Mouse (Mus musculus): ENCODE data around the gene Hcar1. TPM values are rescaled to one million over a fixed set of nuclear protein-coding genes. Genes with fewer than 3 reads are reported as not detected.

The Hcar1 gene
- not detected for polyA plus RNA-seq (2014; fragmentation: Illumina TruSeq; extraction: RNeasy Lipid Tissue Mini Kit (QIAGEN cat#74804); ENCODE audit: low read depth, low replicate concordance)

GRCm38 (mm10) chr5:123879928-123880327 is at the start of gene Hcar1:
Hcar1 (minus strand) TSS chr5:123880020.

GRCm38 (mm10) chr5:123927118-123927517 is 47.3 kb upstream of the Hcar1 start, which contains the start of gene Gm43518:
Gm43518 (plus strand) TSS chr5:123927418.

GRCm38 (mm10) chr5:123906976-123907630 is 27.3 kb upstream of the Hcar1 start, which contains the start of gene Denr:
Denr (plus strand) TSS chr5:123907175.

GRCm38 (mm10) chr5:123865365-123865764 is 14.5 kb downstream of the Hcar1 start, which contains the start of gene Hcar2:
Hcar2 (minus strand) TSS chr5:123865499.

Other genes starting within 250 kb of the Hcar1 start
- gene Clip1, start 195.4 kb downstream of the Hcar1 start, polyA plus RNA-seq (2014; fragmentation: Illumina TruSeq; extraction: RNeasy Lipid Tissue Mini Kit (QIAGEN cat#74804); ENCODE audit: low read depth, low replicate concordance) = 18.4 TPM
- 32.2 TPM for gene Zcchc8, start 158.9 kb downstream of the Hcar1 start, polyA plus RNA-seq (2014; fragmentation: Illumina TruSeq; extraction: RNeasy Lipid Tissue Mini Kit (QIAGEN cat#74804); ENCODE audit: low read depth, low replicate concordance)
- 92.5 TPM for gene Rsrc2, start 130.6 kb downstream of the Hcar1 start, polyA plus RNA-seq (2014; fragmentation: Illumina TruSeq; extraction: RNeasy Lipid Tissue Mini Kit (QIAGEN cat#74804); ENCODE audit: low read depth, low replicate concordance)
- not detected for gene Kntc1, start 130.3 kb downstream of the Hcar1 start, polyA plus RNA-seq (2014; fragmentation: Illumina TruSeq; extraction: RNeasy Lipid Tissue Mini Kit (QIAGEN cat#74804); ENCODE audit: low read depth, low replicate concordance)
- not detected for gene Hcar2, start 14.5 kb downstream of the Hcar1 start, polyA plus RNA-seq (2014; fragmentation: Illumina TruSeq; extraction: RNeasy Lipid Tissue Mini Kit (QIAGEN cat#74804); ENCODE audit: low read depth, low replicate concordance)
- gene Denr, start 27.2 kb upstream of the Hcar1 start, polyA plus RNA-seq (2014; fragmentation: Illumina TruSeq; extraction: RNeasy Lipid Tissue Mini Kit (QIAGEN cat#74804); ENCODE audit: low read depth, low replicate concordance) = 135 TPM
- not detected for gene Gm43518, start 47.4 kb upstream of the Hcar1 start, polyA plus RNA-seq (2014; fragmentation: Illumina TruSeq; extraction: RNeasy Lipid Tissue Mini Kit (QIAGEN cat#74804); ENCODE audit: low read depth, low replicate concordance)
- 1.7 TPM for gene Ccdc62, start 50.7 kb upstream of the Hcar1 start, polyA plus RNA-seq (2014; fragmentation: Illumina TruSeq; extraction: RNeasy Lipid Tissue Mini Kit (QIAGEN cat#74804); ENCODE audit: low read depth, low replicate concordance)
- 0.87 TPM for gene Hip1r, start 93.6 kb upstream of the Hcar1 start, polyA plus RNA-seq (2014; fragmentation: Illumina TruSeq; extraction: RNeasy Lipid Tissue Mini Kit (QIAGEN cat#74804); ENCODE audit: low read depth, low replicate concordance)
- 4.3 TPM for gene Vps37b, start 152.2 kb upstream of the Hcar1 start, polyA plus RNA-seq (2014; fragmentation: Illumina TruSeq; extraction: RNeasy Lipid Tissue Mini Kit (QIAGEN cat#74804); ENCODE audit: low read depth, low replicate concordance)
- gene Abcb9, start 215.8 kb upstream of the Hcar1 start, polyA plus RNA-seq (2014; fragmentation: Illumina TruSeq; extraction: RNeasy Lipid Tissue Mini Kit (QIAGEN cat#74804); ENCODE audit: low read depth, low replicate concordance) = not detected
- 1.6 TPM for gene Ogfod2, start 232.3 kb upstream of the Hcar1 start, polyA plus RNA-seq (2014; fragmentation: Illumina TruSeq; extraction: RNeasy Lipid Tissue Mini Kit (QIAGEN cat#74804); ENCODE audit: low read depth, low replicate concordance)
- gene Arl6ip4, start 236.1 kb upstream of the Hcar1 start, polyA plus RNA-seq (2014; fragmentation: Illumina TruSeq; extraction: RNeasy Lipid Tissue Mini Kit (QIAGEN cat#74804); ENCODE audit: low read depth, low replicate concordance) = 2.1 TPM

All from liver, adult 10 weeks (tissue).